Mouse (Mus musculus): ENCODE measurements around the gene Olfr273.
"Not testable (repeated sequence)": the region's sequence is repeated elsewhere in the genome, so short reads cannot be mapped to it uniquely, and the experiment has no call there.

The Olfr273 gene

GRCm38 (mm10) chr4:52859136-52859535 lies at the start of gene Olfr273:
Gene Olfr273, minus strand, starts transcription at chr4:52859236.
- no peak for DNase-seq

- DNase-seq, result no peak
Observed at GRCm38 (mm10) chr4:52864156-52864555, 5.1 kb upstream of the Olfr273 start.

- no peak for DNase-seq
Observed at GRCm38 (mm10) chr4:52849672-52850071, 9.4 kb downstream of the Olfr273 start.

GRCm38 (mm10) chr4:52849039-52849635 lies 9.9 kb downstream of the Olfr273 start:
- peak; percentile 36 to 68 for DNase-seq

DNA sequence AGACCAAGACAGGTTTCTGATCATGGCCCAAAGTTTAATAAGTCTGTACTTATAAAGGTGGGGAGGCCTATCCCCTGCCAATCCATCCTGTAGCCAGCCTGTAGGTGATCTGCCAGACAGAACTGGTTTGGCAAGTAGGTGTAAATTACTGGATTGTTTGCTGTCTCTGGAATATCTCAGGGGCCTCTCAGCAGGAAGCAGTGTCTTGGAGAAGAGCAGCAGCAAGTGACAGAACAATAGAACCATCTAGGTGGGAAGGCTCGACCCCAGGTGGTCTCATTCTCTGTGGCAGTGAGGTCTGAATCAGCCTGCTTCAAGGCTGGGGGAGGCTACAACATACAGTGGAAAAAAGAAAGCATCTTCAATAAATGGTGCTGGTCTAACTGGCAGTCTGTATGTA lies 13.6 kb downstream of the Olfr273 start:
- DNase-seq, result not testable (repeated sequence)

DNA sequence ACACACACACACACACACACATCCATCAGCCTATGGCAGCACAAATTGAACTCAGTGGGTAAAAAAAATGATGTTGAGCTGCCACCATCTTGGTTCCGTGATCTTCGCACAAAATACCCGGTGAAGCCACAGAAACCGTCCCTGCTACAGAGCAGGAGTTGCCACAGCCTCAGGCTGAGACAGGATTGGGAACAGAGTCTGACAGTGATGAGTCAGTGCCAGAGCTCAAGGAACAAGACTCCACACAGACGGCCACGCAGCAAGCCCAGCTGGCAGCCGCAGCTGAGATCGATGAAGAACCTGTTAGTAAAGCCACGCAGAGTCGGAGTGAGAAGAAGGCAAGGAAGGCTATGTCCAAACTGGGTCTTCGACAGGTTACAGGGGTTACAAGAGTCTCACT lies 37.7 kb downstream of the Olfr273 start:
- DNase-seq, result no peak

- no peak for DNase-seq
Observed at GRCm38 (mm10) chr4:52814304-52814703, 44.7 kb downstream of the Olfr273 start, which contains the start of gene Olfr275. Gene Olfr275, plus strand, starts transcription at chr4:52814604.

DNA sequence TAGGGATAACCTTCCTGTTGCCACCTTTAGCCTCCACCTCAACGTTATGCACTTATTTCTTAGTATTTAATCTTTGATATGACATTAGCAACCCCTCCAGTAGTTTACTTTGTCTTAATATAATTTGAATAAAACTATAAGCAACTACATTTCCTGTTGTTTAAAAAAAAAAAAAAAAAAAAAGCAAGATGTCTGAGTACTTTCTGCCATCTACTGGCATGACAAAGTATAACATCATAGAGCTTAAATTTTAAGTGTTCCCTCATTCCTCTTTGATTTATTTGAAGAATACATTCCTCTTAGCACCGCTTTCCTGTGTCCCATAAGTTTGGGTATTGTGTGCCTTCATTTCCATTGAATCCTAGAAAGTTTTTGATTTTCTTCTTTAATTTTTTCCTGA lies 47.2 kb downstream of the Olfr273 start:
- no peak for DNase-seq

All from cerebellum, postnatal 25 days (tissue).